Mouse (Mus musculus) layer of hippocampus, postnatal 14 days (tissue): ENCODE data around the gene Rspry1. TPM values are rescaled to one million over a fixed set of nuclear protein-coding genes. Genes with fewer than 3 reads are reported as not detected.

ENCODE experiments used
- DNase-seq, 2 experiments: peaks; one replicate each; pipeline ENCODE4 v3.0.0; 2021 to 2022; ENCODE audit warnings: low spot score in 2 of 2, mixed read lengths in 1 of 2
- long read RNA-seq, 2 experiments: library from polyadenylated mRNA; stranded (forward); transcript quantifications; one replicate each; pipeline ENCODE4 v2.0.0; 2021
- total RNA-seq, 2 experiments: library from RNA; stranded (reverse); gene quantifications; 2 replicates each; pipeline ENCODE4 v1.2.3; 2021

Rspry1 gene
- total RNA-seq: 10 to 100 TPM; 30.5 to 34.3 TPM
- long read RNA-seq, experiment 1, transcript Rspry1-201 (15 exons, 3,852 nt): major isoform, 17 of 21 reads
- long read RNA-seq, experiment 1, partial matches to known transcripts: 2 of 21 reads
- long read RNA-seq, experiment 1, other reads (novel, unspliced or antisense): 0 of 21 reads
- long read RNA-seq, experiment 2, transcript Rspry1-201 (15 exons, 3,852 nt): major isoform, 27 of 38 reads
- long read RNA-seq, experiment 2, partial matches to known transcripts: 1 of 38 reads
- long read RNA-seq, experiment 2, other reads (novel, unspliced or antisense): 5 of 38 reads

DNA sequence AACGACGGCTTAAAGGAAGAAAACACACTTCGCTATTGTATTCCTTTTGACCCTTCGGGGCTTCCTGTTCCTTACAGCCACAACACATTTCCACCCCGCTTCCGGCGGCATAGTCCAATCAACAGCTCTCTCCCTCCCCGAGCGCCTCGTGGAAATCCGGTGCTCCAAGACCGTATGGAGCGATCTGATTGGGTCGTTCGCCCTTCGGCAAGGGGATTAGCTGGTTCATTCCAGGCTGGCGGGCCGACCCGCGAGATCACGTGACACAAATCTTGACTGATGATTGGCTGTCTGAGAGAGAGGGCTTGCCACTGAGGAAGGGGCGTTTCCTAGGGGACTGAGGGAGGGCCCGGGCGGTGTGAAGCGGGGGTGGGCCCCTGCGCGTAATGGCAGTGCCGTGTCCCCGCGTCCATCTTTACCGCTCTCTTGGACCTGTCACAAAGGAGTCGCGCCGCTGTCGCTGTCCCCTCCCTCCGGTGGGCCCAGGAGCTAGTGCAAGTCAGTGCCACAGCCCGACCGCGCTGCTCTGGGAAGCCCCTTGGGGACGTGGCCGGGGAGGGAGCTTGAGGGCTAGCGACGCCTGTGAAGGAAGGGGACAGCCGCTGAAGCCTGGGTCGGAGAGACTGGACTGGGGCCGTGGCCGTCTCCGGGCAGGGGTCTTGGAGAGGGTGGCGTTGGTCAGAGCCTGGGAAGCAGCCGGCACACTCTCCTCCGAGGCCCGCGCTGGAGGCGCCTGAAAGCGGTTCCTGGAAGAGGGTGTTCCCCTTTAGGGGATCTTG, at the start of gene Rspry1, which contains the start of gene Fam192a:
Rspry1 (plus strand) TSS at position 331 of the 779 bp plus-strand sequence.
Fam192a (minus strand) TSS at position 391 of the 779 bp plus-strand sequence.
- DNase-seq: peak; percentile 100

DNA sequence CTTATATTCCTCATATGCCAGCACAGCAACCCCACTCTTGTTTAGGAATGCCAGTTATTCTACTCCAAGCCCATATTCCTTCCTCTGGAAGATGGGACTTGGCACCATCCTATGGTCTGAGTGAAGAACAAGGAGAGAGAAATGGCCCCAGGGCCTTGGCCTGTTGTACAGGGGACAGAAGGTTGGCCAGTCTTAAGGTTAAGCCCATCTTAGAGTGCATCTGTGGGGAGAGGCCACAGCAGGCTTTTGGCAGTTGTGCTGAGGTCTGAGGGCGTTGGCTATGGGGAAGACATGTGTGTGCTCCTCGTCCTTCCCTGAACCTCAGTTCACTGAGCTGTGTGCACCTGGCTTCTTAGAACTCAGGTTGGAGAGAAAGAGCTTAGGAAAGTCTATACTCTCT, 49.0 kb upstream of the Rspry1 start:
- DNase-seq: no peak

DNA sequence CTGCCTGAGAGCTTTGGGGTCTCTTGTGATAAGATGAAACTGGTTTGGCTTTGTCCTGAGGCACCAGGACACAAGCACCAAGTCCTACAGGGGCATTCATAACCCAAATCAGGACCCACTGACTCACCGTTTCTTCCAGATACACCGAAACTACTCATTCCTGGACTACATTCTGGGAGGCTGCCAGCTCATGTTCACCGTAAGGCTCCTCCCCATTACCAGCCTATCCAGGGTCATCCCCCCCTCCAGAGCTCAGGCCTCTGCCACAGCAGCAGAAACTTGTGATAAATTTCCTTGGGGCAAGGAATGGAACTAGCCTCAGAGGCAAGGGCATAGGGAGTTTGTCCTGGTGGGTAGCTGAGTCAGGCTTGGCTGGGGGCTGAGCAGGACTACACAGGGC, 44.5 kb upstream of the Rspry1 start:
- DNase-seq: no peak

DNA sequence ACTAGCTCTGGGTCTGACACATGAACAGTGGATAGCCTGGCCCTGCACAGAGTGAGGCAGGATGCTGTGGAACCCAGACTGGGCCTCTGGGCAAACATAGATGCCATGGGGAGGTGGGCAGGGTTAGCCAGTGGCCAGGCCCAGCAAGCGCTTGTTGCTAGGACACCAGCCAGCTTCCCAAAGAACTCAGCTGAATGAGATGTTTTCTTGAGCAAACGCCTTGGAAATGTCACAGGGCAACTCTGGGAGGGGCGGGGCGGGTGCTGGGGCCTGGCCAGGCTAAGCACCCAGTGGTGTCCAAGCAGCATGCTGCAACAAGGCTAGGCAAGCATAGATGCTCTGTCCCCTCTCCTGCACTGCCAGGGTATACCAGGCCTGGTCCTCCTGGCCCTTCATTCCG, 40.5 kb upstream of the Rspry1 start:
- no peak for DNase-seq

DNA sequence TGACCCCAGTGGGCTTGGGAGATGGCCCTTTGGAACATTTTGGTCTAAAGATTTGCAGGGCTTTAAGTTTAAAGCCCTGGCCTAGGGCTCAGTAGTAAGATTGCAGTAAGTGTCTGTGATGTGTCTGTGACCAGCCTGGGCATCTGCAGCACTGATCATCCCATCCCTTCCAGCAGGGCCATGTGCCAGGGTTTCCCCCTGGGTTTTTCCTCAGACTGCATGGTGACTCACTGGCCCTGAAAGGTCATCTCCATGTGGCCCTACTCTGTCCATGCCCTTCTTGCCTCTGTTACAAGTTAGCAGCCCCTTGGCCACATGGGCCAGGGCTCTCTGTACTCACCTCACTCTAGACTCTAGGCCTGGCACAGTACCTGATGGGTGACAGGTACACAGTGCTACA, 37.3 kb upstream of the Rspry1 start:
- no peak for DNase-seq

DNA sequence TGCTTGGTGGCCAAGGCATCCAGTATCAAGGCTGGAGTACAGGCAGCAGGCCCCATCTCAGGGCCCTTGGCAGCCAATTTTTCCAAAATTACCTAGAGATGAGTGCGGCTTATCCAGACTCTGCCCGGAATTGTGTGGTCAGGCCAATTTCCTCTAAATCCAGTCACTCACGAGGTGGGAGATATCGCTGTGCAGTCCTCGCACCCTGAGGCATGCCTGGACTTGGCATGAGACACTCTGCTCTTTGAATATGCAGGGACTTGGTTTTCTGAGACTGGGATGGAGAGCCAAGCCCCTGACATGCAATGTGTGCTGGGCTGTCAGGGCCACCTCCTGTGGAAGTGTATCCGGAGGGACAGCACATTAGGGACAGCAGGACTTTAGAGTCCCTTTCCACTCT, 35.7 kb upstream of the Rspry1 start:
- DNase-seq: no peak

DNA sequence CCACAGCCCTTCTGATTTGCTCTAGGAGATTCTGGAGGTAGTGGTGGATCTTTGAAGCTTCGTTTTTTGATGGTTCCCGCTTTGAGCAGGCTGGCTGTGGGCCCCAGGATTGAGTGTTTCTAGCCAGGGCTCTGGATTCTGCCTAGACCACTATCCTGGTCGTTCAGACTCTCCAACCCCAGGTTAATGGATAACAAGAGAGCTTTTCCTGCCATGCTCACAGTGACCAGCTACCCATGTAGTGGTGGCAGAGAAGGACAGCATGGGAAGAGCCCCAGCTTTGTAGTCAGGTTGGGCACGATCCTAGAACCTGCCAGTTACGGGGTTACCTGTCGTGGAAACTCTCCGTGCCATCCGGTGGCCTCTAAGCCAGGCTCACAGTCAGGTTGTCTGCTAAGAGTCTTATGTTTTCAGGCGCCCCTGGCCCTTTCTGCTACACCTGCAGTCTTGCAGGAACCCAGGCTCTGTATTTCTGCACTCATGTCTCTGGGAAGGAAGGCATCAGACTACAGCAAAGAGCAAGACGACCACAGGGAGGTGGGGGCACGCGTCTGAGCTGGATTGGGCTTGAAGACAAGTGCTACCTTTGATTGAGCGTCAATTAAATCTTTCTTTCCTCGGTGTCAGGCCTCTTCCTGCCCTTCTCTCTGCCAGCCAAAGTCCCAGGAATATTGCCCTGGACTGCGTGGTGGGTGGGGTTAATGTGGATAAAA, 35.1 kb upstream of the Rspry1 start:
- DNase-seq: no peak

DNA sequence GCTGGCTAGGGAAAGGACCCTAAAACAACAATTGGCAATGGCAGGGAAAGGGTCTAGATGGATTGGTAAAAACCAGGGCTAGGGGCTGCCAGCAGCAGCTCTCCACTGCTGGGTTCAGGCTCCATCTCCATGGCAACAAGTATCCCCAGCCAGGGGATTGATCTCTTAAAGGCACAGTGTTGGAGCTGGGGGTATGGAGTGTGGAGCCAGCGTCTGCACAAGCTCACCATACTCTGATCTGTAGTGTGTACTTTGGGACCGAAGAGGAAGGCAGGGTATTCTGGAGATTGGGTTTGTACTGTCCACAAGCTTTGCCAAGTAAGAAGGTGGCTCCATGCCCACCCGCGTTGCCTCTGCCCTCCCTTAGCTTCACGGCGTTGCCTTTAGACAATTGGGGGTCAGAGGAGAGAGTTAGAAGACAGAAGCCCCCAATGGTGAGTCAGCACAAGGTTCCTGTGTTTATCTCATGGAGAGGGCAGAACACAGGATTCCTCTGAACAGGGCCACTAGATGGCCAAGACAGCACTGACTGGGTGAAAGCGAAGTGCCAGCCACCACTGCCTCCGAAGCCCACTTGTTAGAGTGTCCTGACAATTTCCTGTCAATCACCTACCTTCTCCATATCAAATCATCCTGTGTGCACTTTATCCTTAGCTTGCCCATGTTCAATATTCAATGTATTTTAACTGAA, 34.4 kb upstream of the Rspry1 start:
- peak in 1 of 2 experiments; percentile 54 for DNase-seq

DNA sequence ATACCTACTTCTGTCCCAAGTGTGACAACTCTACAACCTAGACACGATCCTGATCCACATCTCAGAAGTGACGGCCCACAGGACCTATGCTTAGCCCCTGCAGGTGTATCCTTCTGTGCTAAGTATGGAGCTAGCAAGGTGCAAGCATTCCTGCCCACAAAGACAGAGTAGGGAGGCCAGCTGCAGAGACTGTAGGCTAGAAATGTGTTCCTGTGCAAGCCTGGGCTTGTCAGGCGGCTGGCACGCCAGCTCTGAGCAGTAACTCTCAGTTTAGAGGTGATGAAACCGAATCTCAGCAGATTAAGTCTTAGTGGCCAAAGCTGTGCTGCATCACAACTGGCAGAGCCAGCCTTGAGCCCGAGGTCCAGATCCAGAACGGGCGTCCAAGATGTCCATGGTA, 33.6 kb upstream of the Rspry1 start:
- DNase-seq: no peak

DNA sequence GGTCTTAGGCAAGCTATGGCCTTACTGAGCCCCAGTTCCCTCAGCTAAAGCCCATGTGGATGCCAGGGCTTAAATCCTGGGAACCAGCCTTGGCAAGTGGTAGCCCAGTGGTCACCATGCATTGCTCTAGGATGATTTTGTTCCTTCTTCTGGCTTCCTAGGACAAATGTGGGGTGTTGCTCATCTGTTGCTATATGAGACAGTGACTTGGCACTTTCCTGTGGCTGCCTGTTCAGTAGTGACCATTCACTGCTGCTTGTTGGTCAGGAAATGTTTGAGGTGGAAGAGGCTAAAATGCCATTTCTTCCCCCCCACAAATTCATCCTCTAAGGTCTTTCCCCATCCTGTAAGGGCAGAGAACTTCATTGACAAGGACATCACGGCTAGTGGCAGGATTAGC, 32.3 kb upstream of the Rspry1 start:
- no peak for DNase-seq

DNA sequence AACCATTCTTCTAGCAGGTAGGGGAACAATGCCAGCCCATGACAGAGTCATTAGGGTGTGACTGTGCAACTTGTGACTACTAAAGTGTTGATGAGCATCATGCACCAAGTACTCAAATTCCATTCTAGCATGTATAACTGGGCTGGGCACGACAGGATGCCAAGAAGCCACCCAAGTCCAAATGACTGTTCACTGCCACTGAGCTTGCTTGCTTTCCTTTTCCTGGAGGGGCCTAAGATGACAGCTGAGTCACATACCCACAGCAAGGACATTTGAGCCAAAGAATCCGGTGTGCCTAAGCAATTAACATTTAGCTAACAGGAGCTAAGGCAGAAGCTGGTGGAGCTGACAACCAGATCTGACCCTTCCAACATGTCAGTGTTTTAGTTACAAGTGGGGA, 29.8 kb upstream of the Rspry1 start:
- DNase-seq: no peak

DNA sequence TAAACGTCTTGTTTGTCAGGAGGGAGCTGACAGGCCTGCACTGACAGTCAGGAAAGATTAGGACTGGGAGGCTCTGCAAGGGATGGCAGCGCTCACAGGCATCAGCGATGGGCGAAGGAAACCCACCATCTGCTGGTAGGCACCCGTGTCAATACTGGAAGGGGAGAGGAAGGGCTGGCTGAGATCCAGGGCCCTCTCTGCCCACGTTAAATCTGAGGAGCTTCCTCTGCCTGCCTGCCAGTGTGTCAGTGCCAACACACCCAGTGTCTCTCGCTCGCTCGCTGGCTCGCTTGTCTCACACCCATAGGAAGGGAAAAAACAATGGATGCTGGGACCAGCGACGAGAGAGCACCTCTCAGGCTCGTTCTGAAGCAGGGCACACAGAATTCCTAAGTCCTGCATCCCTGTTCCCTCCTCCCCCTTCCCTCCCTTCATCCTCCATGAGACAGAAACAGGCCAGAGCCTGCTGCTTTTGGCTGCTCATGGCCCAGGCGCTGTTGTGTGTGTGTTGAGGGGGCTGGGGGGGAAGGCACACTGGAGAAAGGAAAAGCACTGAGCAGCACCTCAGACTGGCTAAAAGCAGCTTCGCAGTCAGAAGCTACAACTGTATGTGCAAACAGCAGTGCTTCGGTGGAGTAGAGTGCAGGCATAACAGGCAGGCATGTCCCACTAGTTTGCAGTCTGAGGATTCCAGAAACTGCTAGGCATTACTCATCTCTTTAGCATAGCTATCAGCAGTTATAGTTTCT, 27.4 kb upstream of the Rspry1 start:
- peak; percentile 80 to 91 for DNase-seq

DNA sequence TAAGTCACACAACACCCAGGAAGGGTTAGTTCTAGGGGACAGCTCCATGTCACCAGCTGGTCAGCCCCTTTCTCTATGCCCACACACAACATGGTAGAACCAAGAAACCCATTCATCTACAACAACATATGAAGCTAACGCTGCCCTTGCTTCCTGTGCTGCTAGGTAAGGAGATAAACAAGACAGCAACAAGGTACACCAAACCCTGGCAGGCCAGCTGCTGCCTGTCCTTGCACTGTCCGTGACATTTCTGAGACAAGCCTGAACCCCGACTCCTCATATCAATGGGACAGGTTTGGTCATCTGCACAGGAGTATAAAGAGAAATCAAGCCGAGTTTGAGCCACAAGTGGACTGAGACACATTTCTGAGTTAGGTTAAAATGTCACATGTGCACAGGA, 26.6 kb upstream of the Rspry1 start:
- DNase-seq: no peak

DNA sequence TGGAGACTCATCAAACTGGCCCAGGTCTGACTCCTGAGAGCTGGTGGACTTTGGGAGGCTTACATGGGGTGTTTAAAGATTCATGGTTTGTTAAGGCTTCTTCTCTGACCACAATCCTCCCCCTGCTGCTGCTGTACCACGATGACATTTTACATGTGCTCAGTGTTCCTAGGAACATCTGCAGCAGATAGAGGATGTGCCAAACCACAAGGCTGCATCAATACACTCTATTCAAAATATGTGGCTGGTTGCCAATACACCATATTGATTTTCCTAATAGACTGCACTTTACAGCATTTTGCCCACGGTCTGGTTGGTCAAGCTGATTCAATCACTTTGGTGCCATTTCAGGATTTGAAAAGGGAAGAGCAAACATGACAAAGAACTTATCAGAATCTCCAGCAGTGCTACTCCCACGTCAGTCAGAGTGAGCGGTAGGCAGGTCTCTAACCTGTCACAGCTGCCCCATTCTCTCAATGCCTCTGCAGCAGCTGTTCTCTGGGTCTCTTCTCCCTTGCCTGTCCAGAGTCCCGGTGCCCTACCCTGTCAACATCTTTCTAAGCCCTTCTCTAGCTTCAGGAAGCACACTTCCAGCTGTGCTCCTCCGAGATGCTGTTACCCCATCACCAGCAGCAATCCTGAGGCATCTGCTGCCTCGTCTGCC, 19.8 kb upstream of the Rspry1 start:
- peak in 1 of 2 experiments; percentile 53 for DNase-seq

DNA sequence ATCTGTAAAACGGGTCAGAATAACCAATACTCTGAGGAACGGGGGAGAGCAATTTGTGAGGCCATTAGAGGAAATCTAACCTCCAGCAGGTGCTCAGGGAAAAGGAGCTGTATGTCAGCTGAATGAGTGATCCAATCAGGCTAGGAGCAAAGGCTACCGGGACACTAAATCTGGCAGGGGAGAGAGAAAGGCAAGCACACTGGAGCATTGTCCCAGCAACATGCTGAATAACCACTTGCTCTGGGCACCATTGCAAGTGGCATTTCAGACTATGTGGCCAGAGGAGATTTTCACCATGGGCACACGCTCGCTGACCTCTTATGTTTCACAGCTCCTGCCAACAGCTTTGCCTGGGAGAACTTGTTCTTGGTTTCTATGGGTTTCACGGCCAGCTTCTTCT, 19.2 kb upstream of the Rspry1 start:
- DNase-seq: no peak

DNA sequence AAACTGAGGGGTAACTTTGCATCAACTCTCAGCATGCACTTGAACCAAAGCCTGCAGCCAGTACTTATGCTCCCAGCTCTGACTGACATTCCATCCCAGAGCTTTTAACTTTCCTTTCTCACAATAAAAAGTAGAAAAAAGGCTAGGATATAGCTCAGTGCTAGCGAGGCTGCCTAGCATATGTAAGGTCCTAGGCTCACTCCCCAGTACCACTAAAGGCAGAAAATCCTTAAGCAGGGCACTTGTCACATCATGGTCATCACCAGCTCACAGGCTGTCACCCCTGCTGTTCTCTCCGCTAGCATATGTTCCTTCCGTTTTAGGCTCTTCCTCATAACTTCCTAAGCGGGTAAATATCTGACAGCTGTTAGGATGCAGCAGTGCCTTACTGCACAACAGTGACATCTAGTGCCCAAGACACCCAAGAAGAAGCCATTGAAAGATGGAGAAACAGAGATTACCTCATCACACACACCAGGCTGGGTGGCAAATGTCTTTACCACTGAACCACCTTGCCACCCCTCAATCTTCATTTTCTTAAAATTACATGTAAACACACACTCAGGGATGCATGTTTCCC, 17.4 kb upstream of the Rspry1 start:
- DNase-seq: peak; percentile 65 to 78

DNA sequence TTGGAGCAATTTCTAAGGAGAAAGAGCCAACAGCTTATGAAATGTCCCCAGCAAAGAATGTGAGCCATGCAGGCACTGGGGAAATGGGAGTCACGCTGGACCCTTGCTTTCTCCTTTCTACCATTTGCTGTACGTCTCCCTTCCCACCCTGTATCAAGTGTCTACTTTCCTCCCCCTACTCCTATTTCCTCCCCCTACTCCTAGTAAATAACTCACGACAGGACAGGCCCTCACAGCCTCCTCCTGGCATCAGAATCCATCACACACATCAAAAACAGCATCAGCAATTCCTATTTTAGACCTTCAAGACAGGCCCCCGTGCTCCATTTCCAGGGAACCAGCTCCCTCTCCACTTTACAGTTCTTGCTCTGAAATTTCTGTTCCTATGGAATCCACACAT, 10.0 kb upstream of the Rspry1 start:
- no peak for DNase-seq

DNA sequence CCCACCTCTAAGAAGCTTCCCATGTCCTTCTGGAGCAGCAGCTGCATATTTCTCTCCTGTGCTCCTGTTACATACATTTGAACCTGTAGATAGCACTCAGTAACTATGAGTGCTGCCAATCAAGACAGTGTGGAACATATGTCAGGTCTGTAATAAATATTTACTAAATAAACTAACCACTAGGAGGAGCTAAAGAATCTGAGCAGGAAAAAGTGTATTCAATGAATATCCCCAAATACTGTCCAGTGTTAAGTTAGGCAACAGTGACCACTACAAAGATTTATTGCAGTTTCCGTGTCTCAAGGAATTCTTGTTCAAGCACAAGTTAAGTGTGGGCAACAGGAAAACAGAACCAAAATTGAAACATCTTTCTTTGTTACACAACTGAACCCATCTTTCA, 7.5 kb upstream of the Rspry1 start:
- no peak for DNase-seq

DNA sequence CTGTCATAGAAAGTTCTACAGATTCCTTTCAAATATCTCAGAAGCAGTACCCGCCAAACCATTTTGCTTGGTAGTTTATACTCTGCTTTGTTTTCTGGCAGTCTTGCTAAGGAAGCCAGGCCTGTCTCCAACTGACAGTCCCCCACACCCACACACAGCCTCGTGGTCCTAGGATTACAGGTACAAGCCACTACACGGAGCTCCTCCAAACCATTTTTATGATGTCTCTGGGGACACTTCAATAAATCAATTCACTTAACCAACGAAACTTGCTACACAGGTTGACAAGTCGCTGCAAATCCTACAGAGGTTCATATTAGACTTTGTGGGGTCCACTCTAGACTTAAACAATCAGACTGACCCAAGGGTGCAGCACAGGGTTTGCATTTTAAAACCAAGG, 1.3 kb upstream of the Rspry1 start:
- no peak for DNase-seq
